Mouse (Mus musculus): ENCODE results near the gene Abcc2. TPM values are rescaled to one million over a fixed set of nuclear protein-coding genes. Genes with fewer than 3 reads are reported as not detected.

Gene Abcc2
- total and polyA plus RNA-seq, 2 experiments from 2014 or later: 0.05 to 0.08 TPM

DNA sequence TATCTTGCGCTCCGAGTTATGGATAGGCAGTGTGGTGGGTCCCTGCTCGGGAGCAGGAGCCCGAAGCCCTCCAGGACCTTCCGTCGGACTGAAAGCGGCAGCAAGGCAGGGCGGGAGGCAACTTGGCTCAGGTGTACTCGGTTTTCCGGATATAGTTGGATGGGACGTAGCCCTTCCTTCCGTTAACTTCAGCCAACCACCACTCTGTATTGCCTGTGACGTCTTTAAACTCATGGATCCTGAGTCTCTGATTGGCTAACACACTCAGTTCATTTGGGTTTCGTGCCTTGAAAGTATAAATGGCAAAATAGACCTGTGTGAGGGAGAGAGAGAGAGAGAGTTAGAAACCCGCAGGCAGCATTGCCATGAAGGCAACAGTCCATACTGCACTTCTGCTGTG lies 66.0 kb downstream of the Abcc2 start:
- H3K27me3 ChIP-seq (ENCODE audit: insufficient read depth, low read length): no peaks in the 10 kb centered on the region
- no peak overlapping the region for H3K9ac ChIP-seq (replicated peaks; ENCODE audit: low read length)
- no peak overlapping the region for H3K4me3 ChIP-seq (ENCODE audit: low read length)
- H3K9me3 ChIP-seq (ENCODE audit: low read length): no peaks in the 10 kb centered on the region
- 95% methylated on average over 15 of the region's 15 CpGs for WGBS
- DNase-seq (ENCODE audit: low spot score) (no peak), ATAC-seq (no peak)
- H3K27ac ChIP-seq: no peak overlapping the region
- no peak overlapping the region for H3K4me2 ChIP-seq (ENCODE audit: low read depth, low read length)
- no peaks in the 10 kb centered on the region for H3K4me1 ChIP-seq (ENCODE audit: insufficient read depth, low read length)
- no peak for TF ChIP-seq CTCF (IDR thresholded peaks at IDR 0.05; ENCODE audit: low read depth)
- peaks cover 46% of the 10 kb centered on the region for H3K36me3 ChIP-seq (ENCODE audit: insufficient read depth, low read length)

DNA sequence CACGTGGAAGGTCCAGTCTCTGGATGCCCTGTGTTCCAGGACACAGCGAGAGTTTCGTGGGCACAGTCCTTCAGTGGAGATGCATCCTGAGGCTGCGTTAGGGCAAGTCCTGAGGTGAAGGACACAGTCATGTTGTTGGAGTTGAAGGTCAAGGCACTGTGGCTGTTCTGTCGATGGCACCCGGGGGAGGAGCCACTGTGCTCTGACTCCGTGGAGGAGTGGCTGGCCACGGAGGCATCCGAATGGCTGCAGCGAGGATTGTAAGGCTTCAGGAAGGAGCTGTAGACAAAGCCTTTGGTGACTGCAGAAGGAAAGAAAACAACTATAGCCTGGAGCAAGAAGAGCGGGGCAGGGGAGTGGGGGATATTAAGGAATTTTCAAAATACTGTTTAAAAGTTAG lies 68.0 kb downstream of the Abcc2 start:
- WGBS: 89% methylated on average over 11 of the region's 11 CpGs
- Histone ChIP-seq H3K36me3 (ENCODE audit: insufficient read depth, low read length) (peaks cover 63% of the 10 kb centered on the region), H3K4me2 (ENCODE audit: low read depth, low read length) (no peak overlapping the region), H3K4me3 (ENCODE audit: low read length) (no peak overlapping the region), H3K27ac (no peak overlapping the region), H3K4me1 (ENCODE audit: insufficient read depth, low read length) (no peaks in the 10 kb centered on the region), H3K9ac (replicated peaks; ENCODE audit: low read length) (no peak overlapping the region), H3K9me3 (ENCODE audit: low read length) (no peaks in the 10 kb centered on the region), H3K27me3 (ENCODE audit: insufficient read depth, low read length) (no peaks in the 10 kb centered on the region)
- ATAC-seq (no peak), DNase-seq (ENCODE audit: low spot score) (no peak)
- TF ChIP-seq CTCF (IDR thresholded peaks at IDR 0.05; ENCODE audit: low read depth): no peak

DNA sequence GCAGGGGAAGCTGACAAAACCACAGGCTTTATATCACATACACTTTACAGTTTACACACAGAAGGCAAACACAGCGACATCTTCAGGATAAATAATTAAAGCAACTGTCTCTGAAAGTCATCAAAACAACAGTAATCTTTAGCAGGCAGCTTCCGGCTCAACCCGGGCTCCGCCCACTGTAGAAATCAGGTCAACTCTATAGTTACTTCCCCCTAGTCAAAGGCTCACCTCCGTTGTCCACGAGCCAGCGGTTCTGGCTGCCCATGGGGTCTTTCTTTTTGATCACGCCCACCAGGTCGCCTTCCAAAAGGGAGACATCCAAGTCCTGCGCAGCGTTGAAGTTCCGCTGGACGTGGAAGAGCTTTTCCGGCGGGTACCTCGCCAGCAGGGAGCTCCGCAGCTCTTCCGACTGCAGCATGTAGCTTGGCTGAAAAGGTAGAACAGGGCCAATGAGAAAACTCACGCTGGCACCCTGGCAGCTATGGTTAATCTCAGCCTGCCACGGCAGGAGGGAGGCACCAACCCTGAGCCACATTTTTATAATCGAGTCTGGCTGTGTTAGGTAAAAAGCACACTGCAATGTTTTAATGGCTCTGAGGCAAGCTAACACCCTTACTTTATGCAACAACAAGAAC lies 70.1 kb downstream of the Abcc2 start:
- H3K36me3 ChIP-seq (ENCODE audit: insufficient read depth, low read length): peaks cover 66% of the 10 kb centered on the region
- no peak overlapping the region for H3K4me2 ChIP-seq (ENCODE audit: low read depth, low read length)
- DNase-seq (ENCODE audit: low spot score) (no peak), ATAC-seq (no peak)
- TF ChIP-seq CTCF (IDR thresholded peaks at IDR 0.05; ENCODE audit: low read depth): no peak
- no peak overlapping the region for H3K9ac ChIP-seq (replicated peaks; ENCODE audit: low read length)
- 84% methylated on average over 21 of the region's 21 CpGs for WGBS
- H3K4me1 ChIP-seq (ENCODE audit: insufficient read depth, low read length): no peaks in the 10 kb centered on the region
- no peak overlapping the region for H3K27ac ChIP-seq
- H3K9me3 ChIP-seq (ENCODE audit: low read length): no peaks in the 10 kb centered on the region
- H3K27me3 ChIP-seq (ENCODE audit: insufficient read depth, low read length): no peaks in the 10 kb centered on the region
- no peak overlapping the region for H3K4me3 ChIP-seq (ENCODE audit: low read length)

DNA sequence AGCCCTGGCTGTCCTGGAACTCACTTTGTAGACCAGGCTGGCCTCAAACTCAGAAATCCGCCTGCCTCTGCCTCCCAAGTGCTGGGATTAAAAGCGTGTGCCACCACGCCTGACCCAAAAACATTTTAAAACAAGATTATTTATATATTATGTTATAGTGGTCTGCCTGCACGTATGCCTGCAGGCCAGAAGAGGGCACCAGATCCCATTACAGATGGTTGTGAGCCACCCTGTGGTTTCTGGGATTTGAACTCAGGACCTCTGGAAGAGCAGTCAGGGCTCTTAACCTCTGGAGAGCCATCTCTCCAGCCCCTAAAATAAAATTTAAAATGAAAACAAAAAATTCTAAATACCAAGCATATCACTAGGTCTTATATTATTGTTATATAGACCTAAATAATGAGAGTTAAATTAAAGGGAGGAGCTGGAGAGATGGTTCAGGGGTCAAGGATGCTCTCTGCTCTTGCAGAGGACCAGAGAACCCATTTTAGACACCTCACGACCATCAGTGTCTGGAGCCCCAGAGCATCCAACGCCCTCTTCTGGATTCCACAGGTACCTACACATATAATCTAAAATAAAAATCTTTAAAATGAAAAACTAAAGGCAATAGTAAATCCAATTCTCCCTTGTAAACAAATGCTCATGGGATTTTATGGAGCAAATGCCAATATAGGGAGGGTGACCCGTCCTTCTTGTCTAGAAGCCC lies 71.0 kb downstream of the Abcc2 start:
- Histone ChIP-seq H3K4me2 (ENCODE audit: low read depth, low read length) (no peak overlapping the region), H3K4me3 (ENCODE audit: low read length) (no peak overlapping the region), H3K9ac (replicated peaks; ENCODE audit: low read length) (no peak overlapping the region), H3K27ac (no peak overlapping the region), H3K4me1 (ENCODE audit: insufficient read depth, low read length) (no peaks in the 10 kb centered on the region), H3K9me3 (ENCODE audit: low read length) (no peaks in the 10 kb centered on the region), H3K27me3 (ENCODE audit: insufficient read depth, low read length) (no peaks in the 10 kb centered on the region), H3K36me3 (ENCODE audit: insufficient read depth, low read length) (peaks cover 57% of the 10 kb centered on the region)
- ATAC-seq: no peak
- DNase-seq (ENCODE audit: low spot score): no peak
- WGBS: 84% methylated on average over 7 of the region's 7 CpGs
- TF ChIP-seq CTCF (IDR thresholded peaks at IDR 0.05; ENCODE audit: low read depth): peak; percentile 56

DNA sequence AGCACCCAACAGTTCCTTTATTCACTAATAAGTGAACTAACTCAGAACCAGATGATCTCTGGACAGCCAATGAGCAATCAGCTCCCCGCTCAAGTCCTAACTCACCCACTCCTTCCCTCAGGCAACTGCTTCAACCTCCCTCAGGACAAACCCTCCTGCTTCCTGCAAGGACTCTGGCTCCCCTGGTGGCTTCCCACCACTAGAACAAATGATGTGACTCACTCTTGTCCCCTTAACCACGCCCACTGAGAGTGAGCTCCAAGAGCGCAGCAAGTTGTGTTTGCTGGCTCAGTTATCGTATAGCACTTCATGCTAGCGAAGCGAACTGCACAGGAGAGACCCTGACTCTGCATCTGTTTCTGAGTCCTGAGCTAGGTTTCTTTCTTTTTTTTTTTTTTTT lies 75.4 kb downstream of the Abcc2 start:
- Histone ChIP-seq H3K9ac (replicated peaks; ENCODE audit: low read length) (no peak overlapping the region), H3K4me1 (ENCODE audit: insufficient read depth, low read length) (no peaks in the 10 kb centered on the region), H3K27ac (no peak overlapping the region), H3K4me2 (ENCODE audit: low read depth, low read length) (no peak overlapping the region), H3K36me3 (ENCODE audit: insufficient read depth, low read length) (peaks cover 31% of the 10 kb centered on the region), H3K9me3 (ENCODE audit: low read length) (0 out of 2 replicates have a peak, but pooled peaks cover 3% of the 10 kb centered on the region), H3K4me3 (ENCODE audit: low read length) (no peak overlapping the region), H3K27me3 (ENCODE audit: insufficient read depth, low read length) (no peaks in the 10 kb centered on the region)
- whole genome bisulfite sequencing: 86% methylated on average over 6 of the region's 6 CpGs
- no peak for ATAC-seq
- no peak for TF ChIP-seq CTCF (IDR thresholded peaks at IDR 0.05; ENCODE audit: low read depth)
- no peak for DNase-seq (ENCODE audit: low spot score)

DNA sequence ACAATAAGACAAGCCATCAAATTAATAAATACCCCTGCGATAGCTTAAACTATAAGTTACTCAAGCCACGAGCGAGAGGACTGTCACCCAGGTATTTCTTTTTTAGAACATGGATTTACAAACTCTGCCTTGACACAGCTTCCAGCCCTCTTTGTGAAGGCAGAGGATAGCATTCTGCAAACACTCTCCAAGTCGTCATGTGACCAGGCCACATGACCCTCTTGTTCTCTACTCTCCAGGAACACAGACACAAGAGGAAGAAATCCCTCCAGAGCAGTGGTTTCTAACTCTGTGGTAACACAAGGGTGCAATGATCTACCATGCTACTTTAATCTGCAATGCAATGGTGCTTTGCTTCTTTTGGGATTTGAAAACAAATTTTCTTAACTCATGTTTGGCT lies 88.4 kb downstream of the Abcc2 start:
- no peak overlapping the region for H3K4me3 ChIP-seq (ENCODE audit: low read length)
- no peaks in the 10 kb centered on the region for H3K27me3 ChIP-seq (ENCODE audit: insufficient read depth, low read length)
- no peak overlapping the region for H3K27ac ChIP-seq
- TF ChIP-seq CTCF (IDR thresholded peaks at IDR 0.05; ENCODE audit: low read depth): no peak
- H3K9ac ChIP-seq (replicated peaks; ENCODE audit: low read length): no peak overlapping the region
- ATAC-seq (no peak), DNase-seq (ENCODE audit: low spot score) (no peak)
- H3K4me2 ChIP-seq (ENCODE audit: low read depth, low read length): no peak overlapping the region
- WGBS: 95% methylated on average over 4 of the region's 4 CpGs
- peaks cover 54% of the 10 kb centered on the region for H3K36me3 ChIP-seq (ENCODE audit: insufficient read depth, low read length)
- no peaks in the 10 kb centered on the region for H3K9me3 ChIP-seq (ENCODE audit: low read length)
- H3K4me1 ChIP-seq (ENCODE audit: insufficient read depth, low read length): no peaks in the 10 kb centered on the region

DNA sequence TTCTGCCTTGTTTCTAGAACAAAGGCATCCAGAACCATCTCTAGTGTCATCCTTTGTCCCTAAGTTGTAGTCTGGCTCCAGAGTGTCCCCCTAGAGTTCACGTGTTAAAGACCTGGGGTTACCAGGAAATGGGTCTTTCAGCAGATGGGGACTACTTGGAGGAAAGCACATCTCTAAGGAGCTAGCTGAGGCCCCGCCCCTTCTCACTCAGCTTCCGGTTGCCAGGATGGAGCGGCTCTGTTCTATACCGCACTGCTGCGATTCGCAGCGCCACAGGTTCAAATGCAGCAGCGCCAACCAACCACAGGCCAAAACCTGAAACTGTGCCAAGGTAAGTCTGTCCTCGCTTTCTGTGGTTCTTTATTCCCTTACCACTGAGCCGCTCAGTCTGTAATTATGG lies 92.4 kb downstream of the Abcc2 start:
- TF ChIP-seq CTCF (IDR thresholded peaks at IDR 0.05; ENCODE audit: low read depth): no peak
- Histone ChIP-seq H3K9ac (replicated peaks; ENCODE audit: low read length) (no peak overlapping the region), H3K4me3 (ENCODE audit: low read length) (no peak overlapping the region), H3K4me1 (ENCODE audit: insufficient read depth, low read length) (no peaks in the 10 kb centered on the region; the same call in 1 of the 2 replicates), H3K27ac (no peak overlapping the region), H3K27me3 (ENCODE audit: insufficient read depth, low read length) (no peaks in the 10 kb centered on the region), H3K4me2 (ENCODE audit: low read depth, low read length) (no peak overlapping the region), H3K9me3 (ENCODE audit: low read length) (no peaks in the 10 kb centered on the region), H3K36me3 (ENCODE audit: insufficient read depth, low read length) (peaks cover 25% of the 10 kb centered on the region; the same call in 1 of the 2 replicates)
- DNase-seq (ENCODE audit: low spot score) (no peak), ATAC-seq (no peak)
- 92% methylated on average over 11 of the region's 11 CpGs for WGBS
